Mouse (Mus musculus): Measurements from ENCODE around the gene Xlr4b.
"Not testable (repeated sequence)": the region's sequence is repeated elsewhere in the genome, so short reads cannot be mapped to it uniquely, and the experiment has no call there.

DNA sequence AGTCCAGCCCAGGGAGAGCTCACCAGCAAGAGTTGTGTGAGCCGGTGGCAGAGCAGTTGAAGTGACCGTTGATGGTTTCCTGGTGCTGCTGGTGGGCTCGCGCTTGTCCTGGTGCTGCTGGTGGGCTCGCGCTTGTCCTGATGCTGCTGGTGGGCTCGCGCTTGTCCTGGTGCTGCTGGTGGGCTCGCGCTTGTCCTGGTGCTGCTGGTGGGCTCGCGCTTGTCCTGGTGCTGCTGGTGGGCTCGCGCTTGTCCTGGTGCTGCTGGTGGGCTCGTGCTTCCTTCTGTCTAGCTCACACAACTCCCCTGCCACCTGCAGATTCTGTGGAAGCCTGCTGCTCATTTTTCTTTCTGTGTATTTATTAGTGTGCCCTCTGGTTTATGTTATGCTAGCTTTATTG, 37.2 kb upstream of the Xlr4b start, which contains the start of gene Spin2d:
- TF ChIP-seq CTCF (conservative IDR thresholded peaks at IDR 0.05; ENCODE audit: insufficient read depth, insufficient read length, low read depth, low read length); POLR2A (IDR thresholded peaks at IDR 0.05; ENCODE audit: low read depth, low read length): not testable (repeated sequence)
